Mouse (Mus musculus) megakaryocyte, embryonic 14.5 days (primary cell): ENCODE data around the gene Negr1. TPM values are rescaled to one million over a fixed set of nuclear protein-coding genes. Genes with fewer than 3 reads are reported as not detected.

ENCODE experiments used
- H3K27me3 ChIP-seq: replicated peaks from 2 replicates; pipeline ENCODE3; 2012; ENCODE audit warnings: inconsistent platforms
- H3K36me3 ChIP-seq: replicated peaks from 2 replicates; pipeline ENCODE3; 2012; ENCODE audit warnings: low read length, inconsistent platforms, mixed read lengths
- H3K4me1 ChIP-seq: 2 replicates; pipeline ENCODE4 v1.6.1; 2012; ENCODE audit warnings: inconsistent platforms
- H3K4me3 ChIP-seq: replicated peaks from 2 replicates; pipeline ENCODE3; 2012; ENCODE audit warnings: moderate library complexity, mild to moderate bottlenecking, inconsistent platforms
- H3K9me3 ChIP-seq: 2 replicates; pipeline ENCODE4 v1.6.1; 2012; ENCODE audit warnings: inconsistent platforms
- FLI1 ChIP-seq: IDR thresholded peaks from 2 replicates; pipeline ENCODE4 v1.6.1; 2012; ENCODE audit warnings: low read length, inconsistent platforms, mixed read lengths
- GATA1 ChIP-seq: IDR thresholded peaks from 3 replicates; pipeline ENCODE4 v1.6.1; 2012; ENCODE audit warnings: mixed read lengths, low read length, inconsistent platforms, borderline replicate concordance
- polyA plus RNA-seq: library from polyadenylated mRNA; stranded (reverse); fragments of >175 nt; gene quantifications from 2 replicates; pipeline ENCODE4 v1.2.3, GENCODE M21; 2012; ENCODE audit warnings: low replicate concordance; ENCODE audit not compliant: insufficient read depth

Gene Negr1
- not detected in 2 replicates for polyA plus RNA-seq

- peaks cover 16% of the 10 kb centered on the region for H3K4me1 ChIP-seq
- no peak for TF ChIP-seq FLI1
- no peak for TF ChIP-seq GATA1
- no peaks in the 10 kb centered on the region for H3K36me3 ChIP-seq
- H3K9me3 ChIP-seq: no peaks in the 10 kb centered on the region
- peaks cover 48% of the 10 kb centered on the region for H3K27me3 ChIP-seq
- H3K4me3 ChIP-seq: peak within 1 kb of the TSS; percentile 86
These were observed at the start of gene Negr1 for GRCm38 (mm10) chr3:156561524-156562423. Negr1 (plus strand) TSS chr3:156561794.

- Histone ChIP-seq H3K9me3 (peaks cover 4% of the 10 kb centered on the region; the same call in 1 of the 2 replicates), H3K4me3 (no peak overlapping the region), H3K4me1 (no peaks in the 10 kb centered on the region), H3K36me3 (no peaks in the 10 kb centered on the region), H3K27me3 (no peaks in the 10 kb centered on the region)
- TF ChIP-seq FLI1 (no peak), GATA1 (no peak)
These were observed 35.1 kb upstream of the Negr1 start for GRCm38 (mm10) chr3:156526461-156526933.

GRCm38 (mm10) chr3:156527231-156527995 is 34.2 kb upstream of the Negr1 start:
- no peaks in the 10 kb centered on the region for H3K4me1 ChIP-seq
- H3K36me3 ChIP-seq: no peaks in the 10 kb centered on the region
- no peaks in the 10 kb centered on the region for H3K27me3 ChIP-seq
- no peak overlapping the region for H3K4me3 ChIP-seq
- H3K9me3 ChIP-seq: peaks cover 4% of the 10 kb centered on the region; the same call in 1 of the 2 replicates
- TF ChIP-seq GATA1 (no peak), FLI1 (no peak)

GRCm38 (mm10) chr3:156559441-156559825 is 2.2 kb upstream of the Negr1 start:
- no peak overlapping the region for H3K4me3 ChIP-seq
- peaks cover 48% of the 10 kb centered on the region for H3K27me3 ChIP-seq
- 0 out of 2 replicates have a peak, but pooled peaks cover 3% of the 10 kb centered on the region for H3K9me3 ChIP-seq
- peaks cover 16% of the 10 kb centered on the region for H3K4me1 ChIP-seq
- TF ChIP-seq FLI1 (no peak), GATA1 (no peak)
- H3K36me3 ChIP-seq: no peaks in the 10 kb centered on the region

- H3K4me3 ChIP-seq: no peak overlapping the region
- H3K27me3 ChIP-seq: peaks cover 48% of the 10 kb centered on the region
- no peak for TF ChIP-seq GATA1
- TF ChIP-seq FLI1: no peak
- no peaks in the 10 kb centered on the region for H3K36me3 ChIP-seq
- 0 out of 2 replicates have a peak, but pooled peaks cover 1% of the 10 kb centered on the region for H3K9me3 ChIP-seq
- H3K4me1 ChIP-seq: peaks cover 16% of the 10 kb centered on the region
These were observed 1.6 kb upstream of the Negr1 start for GRCm38 (mm10) chr3:156559826-156560471.

- Histone ChIP-seq H3K4me1 (peaks cover 16% of the 10 kb centered on the region), H3K9me3 (no peaks in the 10 kb centered on the region)
- TF ChIP-seq FLI1 (no peak), GATA1 (no peak)
These were observed 828 bp upstream of the Negr1 start for GRCm38 (mm10) chr3:156560766-156561165.

GRCm38 (mm10) chr3:156562424-156562785 is 811 bp downstream of the Negr1 start:
- H3K27me3 ChIP-seq: peaks cover 48% of the 10 kb centered on the region
- no peaks in the 10 kb centered on the region for H3K36me3 ChIP-seq
- H3K9me3 ChIP-seq: no peaks in the 10 kb centered on the region
- TF ChIP-seq GATA1 (no peak), FLI1 (no peak)
- peak overlapping the region; percentile 77 for H3K4me3 ChIP-seq
- H3K4me1 ChIP-seq: peaks cover 16% of the 10 kb centered on the region

More at GRCm38 (mm10) chr3:156560766-156561165, 828 bp upstream of the Negr1 start:
- H3K4me3 ChIP-seq: peak overlapping the region; percentile 86
- no peaks in the 10 kb centered on the region for H3K36me3 ChIP-seq
- peaks cover 48% of the 10 kb centered on the region for H3K27me3 ChIP-seq

- Histone ChIP-seq H3K9me3 (no peaks in the 10 kb centered on the region), H3K4me1 (peaks cover 16% of the 10 kb centered on the region), H3K36me3 (no peaks in the 10 kb centered on the region), H3K27me3 (peaks cover 47% of the 10 kb centered on the region), H3K4me3 (no peak overlapping the region)
- TF ChIP-seq FLI1 (no peak), GATA1 (no peak)
These were observed 1.2 kb downstream of the Negr1 start for GRCm38 (mm10) chr3:156562796-156563195.

- Histone ChIP-seq H3K36me3 (no peaks in the 10 kb centered on the region), H3K27me3 (peaks cover 45% of the 10 kb centered on the region), H3K4me3 (no peak overlapping the region), H3K9me3 (no peaks in the 10 kb centered on the region), H3K4me1 (peaks cover 16% of the 10 kb centered on the region)
- TF ChIP-seq FLI1: no peak
- TF ChIP-seq GATA1: no peak
These were observed 1.8 kb downstream of the Negr1 start for GRCm38 (mm10) chr3:156563353-156563752.
